Mouse (Mus musculus): ENCODE results near the gene Dpysl4.
A peak's percentile ranks its signal among the peaks of the same experiment; 100 is the strongest.

Gene Dpysl4

DNA sequence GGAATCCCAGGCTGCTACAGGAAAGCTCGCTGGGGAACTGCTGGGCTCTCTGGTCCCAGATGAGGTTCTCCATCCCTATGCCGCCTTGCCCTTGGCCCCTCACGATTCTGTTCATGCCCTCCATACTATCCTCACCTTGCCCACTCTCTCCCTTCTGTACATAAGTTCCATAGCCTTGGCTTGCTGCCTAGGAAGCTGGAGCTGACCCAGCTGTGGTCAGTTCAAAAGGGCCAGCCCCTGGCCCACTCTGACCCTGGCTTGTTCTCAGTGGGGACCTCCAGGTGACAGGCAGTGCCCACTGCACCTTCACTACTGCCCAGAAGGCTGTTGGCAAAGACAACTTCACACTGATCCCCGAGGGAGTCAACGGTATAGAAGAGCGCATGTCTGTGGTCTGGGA, 10.6 kb downstream of the Dpysl4 start:
- DNase-seq (ENCODE audit: low read depth, low spot score) = no peak

DNA sequence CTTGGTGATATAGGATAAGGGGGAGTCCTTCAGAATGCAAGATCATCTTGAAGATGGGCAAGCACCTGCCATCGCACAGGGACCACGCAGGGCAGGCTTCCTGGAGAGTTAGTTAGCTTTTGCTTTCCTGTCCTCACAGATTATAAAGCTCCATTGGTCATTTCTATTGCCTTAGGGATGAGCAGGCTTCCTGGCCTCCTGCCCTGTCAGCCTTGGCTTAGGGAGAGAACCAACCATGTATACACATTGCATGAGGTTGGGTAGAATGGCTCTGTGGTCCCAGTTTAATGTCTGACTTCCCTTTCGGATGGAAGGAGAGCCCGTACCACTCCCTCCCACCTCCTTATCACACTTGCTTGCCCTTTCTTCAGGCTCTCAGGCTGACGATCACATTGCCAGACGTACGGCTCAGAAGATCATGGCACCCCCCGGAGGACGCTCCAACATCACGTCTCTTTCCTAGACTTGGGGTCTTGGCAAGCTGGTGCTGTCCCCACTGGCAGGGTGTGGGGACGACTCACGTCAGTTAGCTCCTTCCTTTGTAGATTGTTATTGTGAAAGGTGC, 14.8 kb downstream of the Dpysl4 start:
- DNase-seq (ENCODE audit: low read depth, low spot score) = no peak

GRCm38 (mm10) chr7:139101286-139101804, 15.5 kb downstream of the Dpysl4 start:
- DNase-seq (ENCODE audit: low read depth, low spot score) = no peak

GRCm38 (mm10) chr7:139101826-139102225, 16.0 kb downstream of the Dpysl4 start:
- no peak for DNase-seq (ENCODE audit: low read depth, low spot score)

- DNase-seq (ENCODE audit: low read depth, low spot score) = no peak
Observed at GRCm38 (mm10) chr7:139103960-139104381, 18.2 kb downstream of the Dpysl4 start.

- no peak for DNase-seq (ENCODE audit: low read depth, low spot score)
Observed at GRCm38 (mm10) chr7:139105076-139105475, 19.3 kb downstream of the Dpysl4 start.

- DNase-seq (ENCODE audit: low read depth, low spot score) = no peak
Observed at GRCm38 (mm10) chr7:139105705-139106104, 19.9 kb downstream of the Dpysl4 start.

- peak; percentile 21 for DNase-seq (ENCODE audit: low read depth, low spot score)
Observed at GRCm38 (mm10) chr7:139107908-139108650, 22.3 kb downstream of the Dpysl4 start.

DNA sequence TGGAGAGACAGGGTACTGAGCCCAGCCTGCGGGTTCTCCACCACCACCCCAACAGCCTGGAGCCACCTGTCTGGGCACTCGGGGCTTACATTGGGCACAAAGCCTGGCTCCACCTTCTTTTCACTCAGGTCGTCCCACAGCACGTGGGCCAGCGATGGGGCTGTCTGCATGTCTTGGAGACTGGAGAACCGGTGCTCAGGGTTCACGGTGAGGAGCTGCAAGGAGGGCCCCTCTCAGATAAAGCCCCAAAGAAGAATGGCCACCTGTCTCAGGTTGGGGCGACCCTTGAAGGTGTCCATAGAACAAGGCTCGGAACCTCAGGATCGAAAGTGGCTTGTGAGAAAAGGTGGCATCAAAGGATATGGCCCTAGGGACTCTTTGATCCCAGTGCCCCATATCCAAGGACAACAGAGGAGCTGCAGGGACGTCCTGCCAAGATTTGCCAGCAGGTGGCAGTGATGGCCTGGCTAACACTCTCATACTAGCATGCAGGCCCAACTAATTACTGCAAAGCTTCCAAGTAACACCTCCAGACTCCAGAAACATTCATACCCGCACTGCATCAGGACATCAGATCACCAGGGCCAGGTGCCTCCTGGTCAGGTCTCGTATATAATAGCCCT, 33.5 kb downstream of the Dpysl4 start:
- peak; percentile 73 for DNase-seq (ENCODE audit: low read depth, low spot score)

- DNase-seq (ENCODE audit: low read depth, low spot score) = no peak
Observed at GRCm38 (mm10) chr7:139119775-139120153, 34.0 kb downstream of the Dpysl4 start.

DNA sequence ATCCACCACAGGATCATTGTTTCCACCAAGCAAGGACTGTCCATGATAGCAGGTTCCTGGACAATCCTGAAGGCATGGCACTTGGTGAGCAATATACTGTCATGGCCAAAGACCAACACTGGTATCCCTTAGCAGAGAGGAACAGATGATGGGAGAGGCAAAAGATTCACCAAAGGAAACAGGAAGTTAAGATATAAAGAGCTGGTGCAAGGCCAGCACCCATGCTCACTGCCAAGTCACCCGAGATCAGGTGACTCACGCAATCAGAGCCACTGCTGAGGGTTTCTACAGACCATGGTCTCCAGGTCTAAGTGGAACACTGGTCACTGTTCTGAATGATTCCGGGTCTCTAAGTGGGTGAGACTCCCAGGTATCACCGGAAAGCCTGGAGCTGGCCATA, 40.1 kb downstream of the Dpysl4 start:
- DNase-seq (ENCODE audit: low read depth, low spot score) = no peak

DNA sequence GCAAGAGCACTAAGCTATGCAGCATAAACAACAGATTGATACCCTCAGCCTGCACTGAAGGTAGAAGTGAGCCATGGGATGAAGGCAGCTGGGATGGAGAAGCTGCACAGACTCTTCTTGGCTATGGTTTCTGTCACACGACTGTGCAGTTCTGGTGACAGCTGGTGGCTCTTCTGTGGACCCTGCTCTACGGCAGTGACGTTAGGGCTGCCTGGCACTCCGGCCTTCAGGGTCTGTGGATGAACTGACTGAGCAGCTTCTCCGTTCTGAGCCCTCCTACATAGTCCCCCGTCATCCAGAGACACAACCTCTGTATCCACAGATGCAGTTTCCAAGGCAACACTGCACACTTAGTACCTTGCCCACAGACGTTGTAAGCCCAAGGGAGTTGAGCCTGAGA, 40.7 kb downstream of the Dpysl4 start:
- no peak for DNase-seq (ENCODE audit: low read depth, low spot score)

GRCm38 (mm10) chr7:139128994-139129393, 43.2 kb downstream of the Dpysl4 start:
- DNase-seq (ENCODE audit: low read depth, low spot score) = no peak

DNA sequence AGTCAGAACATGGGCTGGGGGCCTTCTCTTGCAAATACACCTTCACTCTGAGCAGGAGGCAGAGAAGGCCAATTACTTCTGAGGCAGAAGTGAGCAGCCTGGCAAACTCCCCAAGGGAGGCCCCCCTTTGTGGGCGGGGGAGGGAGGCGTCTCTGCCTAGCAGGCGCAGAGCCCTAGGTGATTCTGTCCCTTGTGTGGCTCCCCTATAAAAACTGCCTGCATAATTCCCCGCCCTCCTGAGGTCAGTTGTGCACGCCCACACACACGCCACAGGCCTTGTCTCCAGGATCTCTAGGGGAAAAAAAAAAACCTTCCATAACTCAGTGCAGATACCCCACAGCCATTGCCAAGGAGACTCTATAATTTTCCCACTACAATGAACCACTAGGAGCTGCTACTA, 44.6 kb downstream of the Dpysl4 start:
- no peak for DNase-seq (ENCODE audit: low read depth, low spot score)

GRCm38 (mm10) chr7:139131538-139131937, 45.7 kb downstream of the Dpysl4 start:
- DNase-seq (ENCODE audit: low read depth, low spot score) = no peak

DNA sequence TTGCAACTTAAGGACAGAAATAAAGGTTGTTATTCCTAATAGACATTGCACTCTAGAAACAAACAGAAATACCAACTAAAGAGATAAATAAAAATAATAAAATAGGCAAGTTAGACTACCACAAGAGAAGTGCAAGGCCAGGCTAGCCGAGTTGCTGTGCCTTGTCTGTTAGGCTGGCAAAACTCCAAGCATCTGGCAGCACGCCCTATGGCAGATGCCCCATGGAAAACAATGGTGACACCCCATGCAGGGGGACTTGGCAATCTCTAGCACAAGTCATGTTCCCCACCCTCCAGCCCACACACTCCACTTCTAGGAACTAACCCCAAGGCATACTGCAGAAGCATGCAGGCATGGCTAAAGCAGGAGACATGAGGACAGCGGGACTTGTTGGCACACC, 47.6 kb downstream of the Dpysl4 start:
- DNase-seq (ENCODE audit: low read depth, low spot score) = no peak

DNA sequence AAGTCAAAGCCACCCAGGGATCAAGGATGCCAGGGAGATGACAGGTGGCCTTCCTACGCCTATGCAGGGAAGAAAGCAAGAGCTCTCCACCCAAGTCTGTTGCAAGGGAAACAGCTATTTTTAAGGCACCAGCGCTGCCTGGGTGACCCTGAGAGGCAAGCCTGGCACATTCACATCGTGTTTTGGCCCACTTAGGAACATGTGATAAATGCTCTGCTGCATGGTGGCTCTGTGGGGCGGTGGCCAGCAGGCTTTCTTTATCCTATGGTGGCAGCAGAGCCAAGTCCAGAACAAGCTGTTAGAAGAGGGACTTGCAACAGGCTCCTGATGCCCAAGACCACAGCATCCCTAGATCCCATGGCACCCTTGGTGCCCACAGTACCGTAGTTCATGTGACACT, 49.4 kb downstream of the Dpysl4 start:
- DNase-seq (ENCODE audit: low read depth, low spot score) = no peak

DNA sequence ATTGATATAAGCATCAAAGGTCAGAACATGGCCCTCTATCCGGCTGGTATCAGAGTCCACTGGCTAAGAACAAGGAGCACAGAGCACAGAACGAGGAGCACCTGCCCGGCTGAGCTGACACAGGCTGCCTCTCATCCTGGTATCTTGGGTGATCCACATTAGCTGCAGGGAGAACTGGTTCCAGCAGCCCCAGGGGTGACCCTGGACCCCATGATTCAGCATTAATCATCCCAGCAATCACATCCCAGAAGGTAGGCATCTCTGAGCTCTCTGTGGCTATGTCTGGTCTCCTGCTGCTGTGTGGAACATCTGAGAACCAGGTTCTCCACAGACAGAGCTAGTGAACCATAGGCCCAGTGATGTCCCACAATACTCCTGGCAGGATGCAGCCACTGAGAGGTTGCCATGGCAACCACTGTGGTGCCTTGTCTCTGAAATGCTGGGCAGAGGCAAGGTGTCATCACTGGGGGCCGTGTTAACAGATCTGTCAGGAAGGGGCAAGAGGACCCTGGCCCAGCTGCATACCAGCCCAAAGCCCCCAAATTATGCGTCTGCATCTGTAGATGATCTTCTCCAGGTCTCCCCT, 51.2 kb downstream of the Dpysl4 start:
- peak; percentile 14 for DNase-seq (ENCODE audit: low read depth, low spot score)

- DNase-seq (ENCODE audit: low read depth, low spot score) = peak; percentile 84
Observed at GRCm38 (mm10) chr7:139139921-139140461, 54.2 kb downstream of the Dpysl4 start.

- DNase-seq (ENCODE audit: low read depth, low spot score) = no peak
Observed at GRCm38 (mm10) chr7:139143785-139144184, 58.0 kb downstream of the Dpysl4 start.

DNA sequence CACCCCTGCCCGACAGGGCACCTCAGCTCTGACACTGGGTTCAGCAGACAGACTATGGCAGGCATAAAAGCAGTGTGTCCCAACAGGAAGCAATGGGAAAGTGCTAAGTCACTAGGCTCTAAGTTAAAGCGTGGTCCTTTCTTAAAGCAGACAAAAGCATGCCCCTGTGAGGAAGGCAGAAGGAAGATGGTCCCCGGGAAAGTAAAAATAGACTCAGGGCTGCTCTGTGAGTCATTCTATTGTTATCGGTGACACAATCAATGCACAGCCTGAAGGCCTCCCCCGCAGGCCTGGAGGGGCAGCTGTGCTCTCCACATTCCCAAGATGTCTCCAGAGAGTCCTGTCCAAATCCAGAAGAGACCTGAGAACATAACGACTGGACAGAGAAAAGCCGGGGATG, 60.1 kb downstream of the Dpysl4 start:
- no peak for DNase-seq (ENCODE audit: low read depth, low spot score)

DNA sequence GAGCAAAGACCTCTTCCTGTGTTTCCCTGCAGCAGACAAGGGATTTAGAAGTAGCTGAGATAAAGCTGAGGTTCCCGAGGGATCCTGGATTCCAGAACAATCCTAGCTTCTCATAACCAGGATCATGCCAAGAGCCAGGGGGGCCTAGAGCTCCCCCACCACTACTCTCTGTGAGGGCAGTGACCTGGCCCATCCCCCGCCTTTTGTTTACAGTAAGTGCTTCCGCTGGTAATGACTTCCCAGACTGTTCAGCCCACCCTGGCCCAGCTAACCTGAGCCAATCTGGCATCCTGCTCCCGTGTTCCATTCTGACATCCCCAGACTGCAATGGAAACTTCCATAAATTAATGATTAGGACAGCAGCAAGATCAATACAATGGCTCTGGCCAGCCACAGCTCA, 61.6 kb downstream of the Dpysl4 start:
- DNase-seq (ENCODE audit: low read depth, low spot score) = no peak
